Mouse (Mus musculus) embryonic facial prominence, embryonic 15.5 days (tissue): Measurements from ENCODE around the gene Grik4. TPM values are rescaled to one million over a fixed set of nuclear protein-coding genes. Genes with fewer than 3 reads are reported as not detected.

Source experiments
- ATAC-seq: fragments of 200-750 bp; cut with Nextera tagmentation; 2 replicates; pipeline ENCODE4 v1.8.0; 2017; ENCODE audit warnings: low read depth, moderate TSS enrichment; ENCODE audit not compliant: insufficient number of reproducible peaks, low FRiP score, low TSS enrichment
- H3K27ac ChIP-seq: fragments of 300-500 bp; sonication (generic); replicated peaks from 2 replicates; pipeline ENCODE4 v1.5.1; 2015; ENCODE audit warnings: mild to moderate bottlenecking, inconsistent platforms
- H3K27me3 ChIP-seq: fragments of 300-500 bp; sonication (generic); 2 replicates; pipeline ENCODE4 v1.6.1; 2015; ENCODE audit warnings: inconsistent platforms
- H3K36me3 ChIP-seq: fragments of 300-500 bp; sonication (generic); 2 replicates; pipeline ENCODE4 v1.6.1; 2015; ENCODE audit warnings: mild to moderate bottlenecking, inconsistent platforms
- H3K4me1 ChIP-seq: fragments of 300-500 bp; sonication (generic); 2 replicates; pipeline ENCODE4 v1.6.1; 2015; ENCODE audit warnings: inconsistent platforms
- H3K4me2 ChIP-seq: fragments of 300-500 bp; sonication (generic); replicated peaks from 2 replicates; pipeline ENCODE4 v1.6.1; 2015; ENCODE audit warnings: mild to moderate bottlenecking, inconsistent platforms
- H3K4me3 ChIP-seq: fragments of 300-500 bp; sonication (generic); replicated peaks from 2 replicates; pipeline ENCODE4 v1.5.1; 2015; ENCODE audit warnings: mild to moderate bottlenecking, inconsistent platforms
- H3K9ac ChIP-seq: fragments of 300-500 bp; sonication (generic); 2 replicates; pipeline ENCODE4 v1.6.1; 2015; ENCODE audit warnings: inconsistent platforms
- H3K9me3 ChIP-seq: fragments of 300-500 bp; sonication (generic); replicated peaks from 2 replicates; pipeline ENCODE4 v1.6.1; 2016; ENCODE audit warnings: inconsistent platforms
- WGBS: fragments of 180-500 bp; shearing (Covaris S2); methylation state at CpG from one replicate; pipeline ENCODE4 v1.1.7; 2015; 5-methylcytosine and 5-hydroxymethylcytosine counted together
- polyA plus RNA-seq: library from polyadenylated mRNA; unstranded; fragments of >200 nt; fragmentation: Nextera tagmentation; extraction: Ambion mirVana; gene quantifications from 2 replicates; pipeline ENCODE4 v1.2.1, GENCODE M21; 2015

The Grik4 gene
- polyA plus RNA-seq, 1 experiment from 2014 or later, result 2.0 TPM

- no peak overlapping the region for H3K9ac ChIP-seq
- no peak overlapping the region for H3K4me2 ChIP-seq
- H3K9me3 ChIP-seq, result no peaks in the 10 kb centered on the region
- H3K4me1 ChIP-seq, result peaks cover 6% of the 10 kb centered on the region; the same call in 1 of the 2 replicates
- no peak for ATAC-seq
- WGBS, result 79% methylated on average over 7 of the region's 7 CpGs
- H3K27ac ChIP-seq, result no peak overlapping the region
- no peaks in the 10 kb centered on the region for H3K27me3 ChIP-seq
- H3K36me3 ChIP-seq, result no peaks in the 10 kb centered on the region
- H3K4me3 ChIP-seq, result no peak overlapping the region
These were observed 238.4 kb downstream of the Grik4 start for GRCm38 (mm10) chr9:42705848-42706247.

- Histone ChIP-seq H3K4me1 (peaks cover 6% of the 10 kb centered on the region; the same call in 1 of the 2 replicates), H3K9ac (no peak overlapping the region), H3K4me3 (no peak overlapping the region), H3K36me3 (no peaks in the 10 kb centered on the region), H3K27me3 (no peaks in the 10 kb centered on the region), H3K27ac (0 out of 2 replicates have a peak overlapping the region, but pooled peaks have one; percentile 17), H3K9me3 (no peaks in the 10 kb centered on the region), H3K4me2 (no peak overlapping the region)
- 0 out of 2 replicates have a peak, but pooled peaks have one; percentile 63 for ATAC-seq
- 33% methylated on average over 8 of the region's 8 CpGs for WGBS
These were observed 241.0 kb downstream of the Grik4 start for GRCm38 (mm10) chr9:42703191-42703854.

GRCm38 (mm10) chr9:42702231-42703132 lies 241.8 kb downstream of the Grik4 start:
- Histone ChIP-seq H3K9me3 (no peaks in the 10 kb centered on the region), H3K9ac (no peak overlapping the region), H3K4me3 (no peak overlapping the region), H3K27me3 (no peaks in the 10 kb centered on the region), H3K4me2 (no peak overlapping the region), H3K36me3 (no peaks in the 10 kb centered on the region), H3K27ac (no peak overlapping the region), H3K4me1 (peaks cover 6% of the 10 kb centered on the region; the same call in 1 of the 2 replicates)
- 71% methylated on average over 11 of the region's 11 CpGs for WGBS
- no peak for ATAC-seq

- Histone ChIP-seq H3K27ac (no peak overlapping the region), H3K4me2 (no peak overlapping the region), H3K9ac (no peak overlapping the region), H3K9me3 (no peaks in the 10 kb centered on the region), H3K4me3 (no peak overlapping the region), H3K27me3 (no peaks in the 10 kb centered on the region), H3K4me1 (peaks cover 6% of the 10 kb centered on the region; the same call in 1 of the 2 replicates), H3K36me3 (no peaks in the 10 kb centered on the region)
- 87% methylated on average over 5 of the region's 5 CpGs for WGBS
- ATAC-seq, result no peak
These were observed 242.6 kb downstream of the Grik4 start for GRCm38 (mm10) chr9:42701729-42702128.

GRCm38 (mm10) chr9:42693024-42693423 lies 251.3 kb downstream of the Grik4 start:
- no peaks in the 10 kb centered on the region for H3K36me3 ChIP-seq
- H3K9me3 ChIP-seq, result no peaks in the 10 kb centered on the region
- peak; percentile 51 for ATAC-seq
- no peaks in the 10 kb centered on the region for H3K27me3 ChIP-seq
- H3K4me1 ChIP-seq, result no peaks in the 10 kb centered on the region
- H3K4me2 ChIP-seq, result no peak overlapping the region
- 74% methylated on average over 8 of the region's 8 CpGs for WGBS
- no peak overlapping the region for H3K27ac ChIP-seq
- no peak overlapping the region for H3K4me3 ChIP-seq
- H3K9ac ChIP-seq, result no peak overlapping the region

- 38% methylated on average over 4 of the region's 4 CpGs for WGBS
- no peaks in the 10 kb centered on the region for H3K36me3 ChIP-seq
- ATAC-seq, result 0 out of 2 replicates have a peak, but pooled peaks have one; percentile 7
- no peak overlapping the region for H3K4me3 ChIP-seq
- H3K9ac ChIP-seq, result no peak overlapping the region
- no peak overlapping the region for H3K4me2 ChIP-seq
- no peaks in the 10 kb centered on the region; the same call in 1 of the 2 replicates for H3K27me3 ChIP-seq
- H3K9me3 ChIP-seq, result no peaks in the 10 kb centered on the region
- no peak overlapping the region for H3K27ac ChIP-seq
- H3K4me1 ChIP-seq, result no peaks in the 10 kb centered on the region
These were observed 256.1 kb downstream of the Grik4 start for GRCm38 (mm10) chr9:42688143-42688542.

GRCm38 (mm10) chr9:42686104-42686503 lies 258.2 kb downstream of the Grik4 start:
- WGBS, result 81% methylated on average over 5 of the region's 5 CpGs
- Histone ChIP-seq H3K36me3 (no peaks in the 10 kb centered on the region), H3K9ac (no peak overlapping the region), H3K27me3 (no peaks in the 10 kb centered on the region; the same call in 1 of the 2 replicates), H3K4me1 (no peaks in the 10 kb centered on the region), H3K27ac (no peak overlapping the region), H3K9me3 (no peaks in the 10 kb centered on the region), H3K4me2 (no peak overlapping the region), H3K4me3 (no peak overlapping the region)
- no peak for ATAC-seq

GRCm38 (mm10) chr9:42674017-42674412 lies 270.3 kb downstream of the Grik4 start:
- WGBS, result 48% methylated on average over 5 of the region's 5 CpGs
- Histone ChIP-seq H3K9ac (no peak overlapping the region), H3K4me1 (peaks cover 13% of the 10 kb centered on the region), H3K27ac (0 out of 2 replicates have a peak overlapping the region, but pooled peaks have one; percentile 11), H3K36me3 (no peaks in the 10 kb centered on the region), H3K9me3 (no peaks in the 10 kb centered on the region), H3K4me2 (no peak overlapping the region), H3K27me3 (no peaks in the 10 kb centered on the region), H3K4me3 (no peak overlapping the region)
- ATAC-seq, result no peak

- Histone ChIP-seq H3K27ac (peak overlapping the region; percentile 41; the same call in 1 of the 2 replicates), H3K4me2 (no peak overlapping the region), H3K27me3 (no peaks in the 10 kb centered on the region), H3K4me1 (peaks cover 13% of the 10 kb centered on the region), H3K9me3 (no peaks in the 10 kb centered on the region), H3K36me3 (no peaks in the 10 kb centered on the region), H3K4me3 (no peak overlapping the region), H3K9ac (no peak overlapping the region)
- ATAC-seq, result peak; percentile 24; the same call in 1 of the 2 replicates
- WGBS, result 50% methylated on average over 12 of the region's 12 CpGs
These were observed 270.8 kb downstream of the Grik4 start for GRCm38 (mm10) chr9:42673385-42674016.

GRCm38 (mm10) chr9:42672982-42673381 lies 271.3 kb downstream of the Grik4 start:
- ATAC-seq, result no peak
- no peaks in the 10 kb centered on the region for H3K36me3 ChIP-seq
- no peaks in the 10 kb centered on the region for H3K9me3 ChIP-seq
- no peaks in the 10 kb centered on the region for H3K27me3 ChIP-seq
- 69% methylated on average over 8 of the region's 8 CpGs for WGBS
- no peak overlapping the region for H3K4me3 ChIP-seq
- H3K4me2 ChIP-seq, result no peak overlapping the region
- H3K9ac ChIP-seq, result no peak overlapping the region
- H3K4me1 ChIP-seq, result peaks cover 13% of the 10 kb centered on the region
- H3K27ac ChIP-seq, result no peak overlapping the region

GRCm38 (mm10) chr9:42670619-42671018 lies 273.7 kb downstream of the Grik4 start:
- Histone ChIP-seq H3K36me3 (no peaks in the 10 kb centered on the region), H3K27me3 (no peaks in the 10 kb centered on the region), H3K4me2 (no peak overlapping the region), H3K27ac (no peak overlapping the region), H3K4me3 (no peak overlapping the region), H3K9me3 (no peaks in the 10 kb centered on the region), H3K9ac (no peak overlapping the region), H3K4me1 (peaks cover 13% of the 10 kb centered on the region)
- 55% methylated on average over 2 of the region's 2 CpGs for WGBS
- no peak for ATAC-seq
